Mouse (Mus musculus) MEL (cell line): ENCODE measurements around the gene Mettl16.

ENCODE experiments used
- CHD1 ChIP-seq: IDR thresholded peaks from 2 replicates; pipeline ENCODE4 v1.6.1; 2012; ENCODE audit warnings: low read depth, mild to moderate bottlenecking, inconsistent platforms, low read length, improper control_type of control experiment
- CTCF ChIP-seq, 3 experiments: IDR thresholded peaks in 2 of 3; conservative IDR thresholded peaks in 1 of 3; 2 replicates each; pipeline ENCODE4 v1.5.1; 2011 to 2012; ENCODE audit warnings: low read length in 3 of 3, low read depth in 2 of 3, mild to moderate bottlenecking in 2 of 3, improper control_type of control experiment in 1 of 3, inconsistent platforms in 1 of 3, mixed read lengths in 1 of 3, moderate library complexity in 1 of 3; ENCODE audit not compliant: control insufficient read depth in 1 of 3, insufficient read depth in 1 of 3, poor library complexity in 1 of 3, severe bottlenecking in 1 of 3
- E2F4 ChIP-seq: IDR thresholded peaks from 2 replicates; pipeline ENCODE4 v1.6.1; 2011; ENCODE audit warnings: low read depth, low read length, improper control_type of control experiment, borderline replicate concordance
- ELF1 ChIP-seq: IDR thresholded peaks from 2 replicates; pipeline ENCODE4 v1.6.1; 2014; ENCODE audit warnings: low read depth, mild to moderate bottlenecking, inconsistent platforms, low read length, improper control_type of control experiment, moderate library complexity
- EP300 ChIP-seq, 2 experiments: IDR thresholded peaks; 2 replicates each; pipeline ENCODE4 v1.6.1; 2011; ENCODE audit warnings: improper control_type of control experiment in 2 of 2, low read length in 2 of 2, low read depth in 1 of 2, mild to moderate bottlenecking in 1 of 2
- MAFK ChIP-seq: IDR thresholded peaks from 2 replicates; pipeline ENCODE4 v1.6.1; 2011; ENCODE audit warnings: low read depth, mild to moderate bottlenecking, low read length, improper control_type of control experiment, borderline replicate concordance
- MAZ ChIP-seq: IDR thresholded peaks from 2 replicates; pipeline ENCODE4 v1.6.1; 2012; ENCODE audit warnings: low read depth, mild to moderate bottlenecking, inconsistent platforms, low read length, improper control_type of control experiment
- MXI1 ChIP-seq: IDR thresholded peaks from 2 replicates; pipeline ENCODE4 v1.6.1; 2011; ENCODE audit warnings: mild to moderate bottlenecking, low read depth, low read length, improper control_type of control experiment
- NELFE ChIP-seq: IDR thresholded peaks from 2 replicates; pipeline ENCODE4 v1.6.1; 2011; ENCODE audit warnings: low read depth, low read length, improper control_type of control experiment
- POLR2A ChIP-seq, 2 experiments: IDR thresholded peaks; 2 replicates each; pipeline ENCODE4 v1.6.1; 2011 to 2012; ENCODE audit warnings: low read length in 2 of 2, mild to moderate bottlenecking in 2 of 2, control low read depth in 1 of 2, improper control_type of control experiment in 1 of 2, low read depth in 1 of 2, moderate library complexity in 1 of 2; ENCODE audit not compliant: control insufficient read depth in 1 of 2, insufficient read depth in 1 of 2, poor library complexity in 1 of 2
- RCOR1 ChIP-seq: IDR thresholded peaks from 2 replicates; pipeline ENCODE4 v1.6.1; 2012; ENCODE audit warnings: low read depth, mild to moderate bottlenecking, inconsistent platforms, low read length, improper control_type of control experiment
- USF1 ChIP-seq: IDR thresholded peaks from 2 replicates; pipeline ENCODE4 v1.6.1; 2014; ENCODE audit warnings: low read depth, mild to moderate bottlenecking, inconsistent platforms, low read length, improper control_type of control experiment, moderate library complexity
- ZNF384 ChIP-seq: IDR thresholded peaks from 2 replicates; pipeline ENCODE4 v1.6.1; 2012; ENCODE audit warnings: low read depth, mild to moderate bottlenecking, inconsistent platforms, low read length, improper control_type of control experiment

DNA sequence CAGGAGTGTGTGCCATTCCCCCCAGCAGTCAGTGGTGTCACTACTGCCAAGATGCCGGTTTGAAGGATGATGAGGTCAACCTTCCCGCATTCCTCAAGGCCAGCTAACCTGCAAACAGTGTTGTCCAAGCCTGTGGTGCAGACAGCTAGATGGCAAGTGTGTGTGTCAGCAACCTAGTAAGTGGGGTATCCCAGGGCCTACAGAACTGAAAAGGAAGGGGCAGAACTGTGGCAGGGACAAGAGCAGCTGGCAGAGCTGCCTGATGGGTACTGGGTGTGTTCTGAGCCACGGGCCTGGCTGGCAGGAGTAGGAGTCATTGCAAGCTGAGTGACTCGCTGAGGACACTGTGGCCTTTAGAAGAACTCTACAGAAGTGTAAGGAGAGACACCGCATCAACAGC is 91.5 kb downstream of the Mettl16 start:
- TF ChIP-seq POLR2A (IDR thresholded peaks at IDR 0.05; ENCODE audit: control insufficient read depth in 1 of 2, insufficient read depth in 1 of 2, low read depth in 1 of 2, low read length in 2 of 2, poor library complexity in 1 of 2) (no peak), CTCF (IDR thresholded peaks at IDR 0.05 in 2 of 3, conservative IDR thresholded peaks at IDR 0.05 in 1 of 3; ENCODE audit: control insufficient read depth in 1 of 3, insufficient read depth in 1 of 3, low read depth in 2 of 3, low read length in 3 of 3, poor library complexity in 1 of 3, severe bottlenecking in 1 of 3) (no peak), ZNF384 (no peak), RCOR1 (no peak), USF1 (no peak), E2F4 (no peak), NELFE (no peak), MAFK (no peak), MXI1 (no peak), CHD1 (no peak), EP300 (IDR thresholded peaks at IDR 0.05; ENCODE audit: low read depth in 1 of 2, low read length in 2 of 2) (no peak), ELF1 (no peak), MAZ (no peak)
